In the genomic region with DNA sequence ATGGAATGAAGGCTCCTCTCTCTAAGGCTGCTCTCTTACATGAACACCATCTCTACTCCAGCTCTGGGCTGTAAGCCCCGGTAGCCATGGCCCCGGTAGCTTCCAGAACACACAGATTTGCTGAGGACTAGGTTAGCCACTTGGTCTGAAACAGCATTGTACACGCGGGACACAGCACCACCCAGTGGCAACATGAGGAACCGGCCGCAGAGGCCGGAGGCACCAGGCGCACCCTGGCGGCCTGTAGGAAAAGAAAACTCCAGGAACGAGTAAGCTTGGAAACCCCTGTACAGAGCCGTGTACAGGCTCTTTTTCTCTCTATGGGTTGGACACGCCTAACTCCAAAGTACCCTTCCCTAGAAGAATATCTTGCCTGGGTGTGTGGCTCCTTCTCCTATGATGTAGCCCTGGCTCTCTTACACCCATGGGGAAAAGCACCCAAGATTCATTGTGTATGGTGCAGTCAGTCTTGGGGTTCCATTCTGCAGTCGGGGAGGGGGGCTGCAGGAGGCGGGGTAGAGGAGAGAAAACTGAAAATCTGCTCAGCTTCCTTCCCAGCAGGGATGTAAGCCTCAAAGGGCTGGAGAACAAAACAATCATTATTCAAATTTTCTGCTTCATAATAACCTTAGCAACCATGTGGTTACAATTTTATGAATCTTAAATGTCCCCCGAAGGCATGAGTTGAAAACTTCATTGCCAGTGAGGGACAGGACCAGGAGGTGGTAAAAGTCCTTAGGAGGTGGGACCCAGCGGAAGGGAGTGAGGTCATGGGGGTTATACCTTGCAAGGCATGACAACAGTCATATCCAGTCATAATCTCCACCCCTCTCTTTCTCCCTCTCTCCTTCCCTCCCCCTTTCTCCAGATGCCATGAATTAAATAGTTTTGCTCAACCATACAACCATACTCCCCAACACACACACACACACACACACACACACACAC, we compare ENCODE assay signal across 8 mouse cellular contexts.
A peak's percentile ranks its signal among the peaks of the same experiment; 100 is the strongest.
DNase-seq lines count a peak whose midpoint lies in the region; ATAC-seq lines count a peak whose summit lies in the region.

No protein-coding gene starts in this region.

- ATAC-seq in megakaryocyte-erythroid progenitor cell, adult 5-6 weeks (replicated peaks; ENCODE audit: low FRiP score, low TSS enrichment, poor library complexity, severe bottlenecking): peak; percentile 97

- peak; percentile 81 for DNase-seq in T-cell, adult 2 months (ENCODE audit: low spot score)
- peak; percentile 92 to 97 for DNase-seq in cerebellum, postnatal 36 days
- DNase-seq in gastrocnemius, adult 18-20 months (ENCODE audit: low spot score): peak; percentile 84
- DNase-seq in induced T-regulatory cell, adult 2 months (ENCODE audit: low read depth): peak; percentile 88
- peak; percentile 74 to 86 for DNase-seq in left cerebral cortex, adult 8-10 months (ENCODE audit: low spot score in 2 of 2)
- DNase-seq in right cerebral cortex, postnatal 14 days: peak; percentile 84
- DNase-seq in urinary bladder, postnatal 25 days (ENCODE audit: low spot score): peak; percentile 83

Comparison
In these comparisons a context has a peak if more than half of its experiments do, and no peak if none do; other contexts are left out.
1. Peak in every context shown above with its lines: DNase-seq and ATAC-seq.